Mouse (Mus musculus): ENCODE measurements around the gene Rpl12.

DNA sequence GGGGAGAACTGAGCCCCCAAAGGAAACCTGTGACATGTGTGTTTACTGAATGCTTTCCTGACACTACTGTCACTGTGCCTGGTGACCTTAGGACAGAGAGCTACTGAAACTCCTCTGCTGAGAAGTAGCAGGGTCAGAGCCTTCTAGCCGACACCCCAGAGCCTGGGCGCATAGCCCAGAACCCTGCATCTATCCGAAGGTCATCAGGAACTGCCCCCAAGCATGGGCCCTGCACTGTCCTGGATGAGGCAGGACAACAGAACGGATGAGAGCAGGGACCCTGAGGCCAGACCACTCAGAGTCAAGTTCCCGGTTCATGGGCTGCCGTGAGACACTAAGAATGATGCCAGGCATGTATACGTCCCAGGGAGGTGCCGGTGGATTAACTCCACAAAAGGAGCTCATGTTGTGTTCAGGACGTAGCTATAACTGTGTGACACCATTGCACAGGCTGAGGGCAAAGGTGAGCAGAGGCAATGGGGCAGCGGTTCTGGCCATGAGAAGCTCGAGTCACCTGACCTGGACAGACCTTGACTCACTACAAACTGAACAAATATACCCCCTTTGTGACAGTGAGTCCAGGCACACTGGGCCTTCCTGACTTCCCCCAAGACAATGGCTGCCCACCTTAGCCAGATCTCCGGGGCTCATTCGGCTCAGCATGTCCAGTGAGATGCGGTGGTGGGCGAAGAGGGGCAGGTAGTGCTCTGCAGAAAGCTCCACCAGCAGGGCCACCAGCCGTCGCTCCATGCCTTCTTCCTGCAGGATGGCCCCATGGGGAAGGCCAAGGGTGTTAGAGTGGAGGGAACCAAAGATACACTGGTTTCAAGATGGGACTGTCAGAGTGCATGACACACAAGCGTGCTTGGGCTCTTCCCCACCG is 32.2 kb upstream of the Rpl12 start:
- no peak for TF ChIP-seq CTCF (IDR thresholded peaks at IDR 0.05)
- TF ChIP-seq EP300 (IDR thresholded peaks at IDR 0.05), result no peak

Measured in lung, postnatal 0 days (tissue).